Mouse (Mus musculus) thymus, postnatal 10 days (tissue): ENCODE measurements around the gene Rnf31.

ENCODE experiments used
- DNase-seq, 2 experiments: peaks; one replicate each; pipeline ENCODE4 v3.0.0; 2021; ENCODE audit warnings: low spot score in 2 of 2

The Rnf31 gene

GRCm38 (mm10) chr14:55651528-55651927 is 60.0 kb downstream of the Rnf31 start:
- DNase-seq = peak; percentile 52 to 53
